Mouse (Mus musculus) olfactory bulb, adult 2 months (tissue): Measurements from ENCODE around the gene Bbx.

ENCODE experiments used
- CTCF ChIP-seq: fragments of 200-500 bp; IDR thresholded peaks from 2 replicates; pipeline ENCODE4 v1.5.1; 2012; ENCODE audit warnings: low read depth, mild to moderate bottlenecking, low read length, moderate library complexity; ENCODE audit not compliant: insufficient read depth
- POLR2A ChIP-seq: fragments of 200-500 bp; IDR thresholded peaks from 2 replicates; pipeline ENCODE4 v1.6.1; 2012; ENCODE audit warnings: mild to moderate bottlenecking, low read depth, low read length, moderate library complexity; ENCODE audit not compliant: insufficient read depth

- no peak for TF ChIP-seq CTCF
- no peak for TF ChIP-seq POLR2A
These were observed 6.6 kb upstream of the Bbx start for GRCm38 (mm10) chr16:50438816-50439215.
